Mouse (Mus musculus): ENCODE data around the gene Pdia5.

- no peak for TF ChIP-seq GATA1 (IDR thresholded peaks at IDR 0.05; ENCODE audit: low read length)
- TF ChIP-seq TAL1 (IDR thresholded peaks at IDR 0.05; ENCODE audit: low read length): no peak
Observed at GRCm38 (mm10) chr16:35462955-35463354, 27.7 kb downstream of the Pdia5 start.
